Mouse (Mus musculus) forebrain, embryonic 11.5 days (tissue): Measurements from ENCODE around the gene Onecut3. TPM values are rescaled to one million over a fixed set of nuclear protein-coding genes. Genes with fewer than 3 reads are reported as not detected.

Experiments used
- ATAC-seq: fragments of 200-750 bp; cut with Nextera tagmentation; replicated peaks from 2 replicates; pipeline ENCODE4 v1.8.0; 2017; ENCODE audit warnings: moderate TSS enrichment; ENCODE audit not compliant: low FRiP score
- DNase-seq: peaks from one replicate; pipeline ENCODE4 v3.0.0-alpha.2; 2017; ENCODE audit warnings: low spot score
- H3K27ac ChIP-seq: fragments of 300-500 bp; sonication (generic); 2 replicates; pipeline ENCODE4 v1.5.1; 2014; ENCODE audit warnings: low read depth, low read length
- H3K27me3 ChIP-seq: fragments of 300-500 bp; sonication (generic); 2 replicates; pipeline ENCODE4 v1.6.1; 2014; ENCODE audit warnings: mild to moderate bottlenecking, low read length, mixed read lengths; ENCODE audit not compliant: control insufficient read depth, insufficient read depth
- H3K36me3 ChIP-seq: fragments of 300-500 bp; sonication (generic); 2 replicates; pipeline ENCODE4 v1.6.1; 2014; ENCODE audit warnings: mild to moderate bottlenecking, low read length, moderate library complexity, mixed read lengths; ENCODE audit not compliant: control insufficient read depth, insufficient read depth
- H3K4me1 ChIP-seq: fragments of 300-500 bp; sonication (generic); replicated peaks from 2 replicates; pipeline ENCODE4 v1.6.1; 2014; ENCODE audit warnings: low read length, mixed read lengths; ENCODE audit not compliant: control insufficient read depth, insufficient read depth
- H3K4me2 ChIP-seq: fragments of 300-500 bp; sonication (generic); 2 replicates; pipeline ENCODE4 v1.6.1; 2014; ENCODE audit warnings: low read depth, mild to moderate bottlenecking, low read length, moderate library complexity, mixed read lengths; ENCODE audit not compliant: severe bottlenecking
- H3K4me3 ChIP-seq: fragments of 300-500 bp; sonication (generic); 2 replicates; pipeline ENCODE4 v1.5.1; 2014; ENCODE audit warnings: low read depth, low read length
- H3K9ac ChIP-seq: fragments of 300-500 bp; sonication (generic); 2 replicates; pipeline ENCODE4 v1.6.1; 2014; ENCODE audit warnings: low read length
- H3K9me3 ChIP-seq: fragments of 300-500 bp; sonication (generic); 2 replicates; pipeline ENCODE4 v1.6.1; 2016; ENCODE audit warnings: low read length, mixed read lengths; ENCODE audit not compliant: control insufficient read depth
- WGBS: fragments of 180-500 bp; shearing (Covaris S2); extraction: QIAGEN DNeasy Blood & Tissue Kit; methylation state at CpG from one replicate; pipeline ENCODE4 v1.1.7; 2014; 5-methylcytosine and 5-hydroxymethylcytosine counted together
- polyA plus RNA-seq: library from polyadenylated mRNA; unstranded; fragments of >200 nt; fragmentation: Nextera tagmentation; extraction: Ambion mirVana; gene quantifications from 2 replicates; pipeline ENCODE4 v1.2.1, GENCODE M21; 2014

Onecut3 gene
- polyA plus RNA-seq, 1 experiment from 2014 or later, result 0.53 TPM

GRCm38 (mm10) chr10:80561116-80561944 is 66.7 kb downstream of the Onecut3 start, which contains the start of gene Rexo1:
TSS of gene Rexo1 (minus strand) at chr10:80561560.
- DNase-seq (peak; percentile 95), ATAC-seq (peak; percentile 80)
- H3K4me3 ChIP-seq, result peak within 1 kb of the TSS; percentile 98
- H3K4me1 ChIP-seq, result peaks cover 6% of the 10 kb centered on the region; the same call in 1 of the 2 replicates
- peak within 1 kb of the TSS; percentile 81 for H3K4me2 ChIP-seq
- H3K36me3 ChIP-seq, result no peaks in the 10 kb centered on the region
- peak within 1 kb of the TSS; percentile 91 for H3K9ac ChIP-seq
- under 1% methylated on average over 72 of the region's 72 CpGs for WGBS
- H3K27ac ChIP-seq, result peak within 1 kb of the TSS; percentile 89
- no peaks in the 10 kb centered on the region for H3K9me3 ChIP-seq
- no peaks in the 10 kb centered on the region for H3K27me3 ChIP-seq

- no peaks in the 10 kb centered on the region for H3K9me3 ChIP-seq
- 22% methylated on average over 17 of the region's 17 CpGs for WGBS
- H3K4me1 ChIP-seq, result peaks cover 19% of the 10 kb centered on the region
- H3K9ac ChIP-seq, result peak overlapping the region; percentile 7; the same call in 1 of the 2 replicates
- peak overlapping the region; percentile 27; the same call in 1 of the 2 replicates for H3K4me2 ChIP-seq
- peak overlapping the region; percentile 78 for H3K27ac ChIP-seq
- no peaks in the 10 kb centered on the region for H3K27me3 ChIP-seq
- peak; percentile 93 for DNase-seq
- no peak overlapping the region for H3K4me3 ChIP-seq
- ATAC-seq, result peak; percentile 43
- no peaks in the 10 kb centered on the region for H3K36me3 ChIP-seq
These were observed 71.9 kb downstream of the Onecut3 start for GRCm38 (mm10) chr10:80566375-80567092.

Other genes starting within 250 kb of the Onecut3 start
- 219 and 265 TPM in 2 replicates for gene Ndufs7, start 245.7 kb upstream of the Onecut3 start, polyA plus RNA-seq
- gene Gamt, start 233.8 kb upstream of the Onecut3 start, polyA plus RNA-seq, result 20.4 and 24.1 TPM in 2 replicates
- gene Dazap1, start 233.3 kb upstream of the Onecut3 start, polyA plus RNA-seq, result 53.2 and 55.4 TPM in 2 replicates
- 858 and 895 TPM in 2 replicates for gene Rps15, start 202.4 kb upstream of the Onecut3 start, polyA plus RNA-seq
- gene Apc2, start 198.9 kb upstream of the Onecut3 start, polyA plus RNA-seq, result 75.5 and 77.7 TPM in 2 replicates
- gene 2310011J03Rik, start 174.3 kb upstream of the Onecut3 start, polyA plus RNA-seq, result 39.7 and 45.2 TPM in 2 replicates
- gene Pcsk4, start 165.3 kb upstream of the Onecut3 start, polyA plus RNA-seq, result 3.8 and 4.5 TPM in 2 replicates
- gene Reep6, start 164.9 kb upstream of the Onecut3 start, polyA plus RNA-seq, result 7.0 and 8.0 TPM in 2 replicates
- gene Adamtsl5, start 146.4 kb upstream of the Onecut3 start, polyA plus RNA-seq, result 0.51 and 0.76 TPM in 2 replicates
- 0.36 and 0.87 TPM in 2 replicates for gene Plk5, start 138.4 kb upstream of the Onecut3 start, polyA plus RNA-seq
- gene Mex3d, start 107.2 kb upstream of the Onecut3 start, polyA plus RNA-seq, result 13.3 and 15.9 TPM in 2 replicates
- 276 and 322 TPM in 2 replicates for gene Mbd3, start 95.3 kb upstream of the Onecut3 start, polyA plus RNA-seq
- gene Uqcr11, start 88.0 kb upstream of the Onecut3 start, polyA plus RNA-seq, result 430 and 504 TPM in 2 replicates
- 237 and 256 TPM in 2 replicates for gene Tcf3, start 61.2 kb upstream of the Onecut3 start, polyA plus RNA-seq
- 0.35 and 0.59 TPM in 2 replicates for gene Atp8b3, start 44.3 kb downstream of the Onecut3 start, polyA plus RNA-seq
- gene Rexo1, start 66.7 kb downstream of the Onecut3 start, polyA plus RNA-seq, result 34.9 and 37.1 TPM in 2 replicates
- 5.9 and 7.7 TPM in 2 replicates for gene Klf16, start 82.5 kb downstream of the Onecut3 start, polyA plus RNA-seq
- 94.6 and 121 TPM in 2 replicates for gene Abhd17a, start 95.5 kb downstream of the Onecut3 start, polyA plus RNA-seq
- 67.7 and 78.5 TPM in 2 replicates for gene Scamp4, start 108.0 kb downstream of the Onecut3 start, polyA plus RNA-seq
- gene Adat3, start 108.0 kb downstream of the Onecut3 start, polyA plus RNA-seq, result 7.6 and 9.5 TPM in 2 replicates
- gene Gm49322, start 111.2 kb downstream of the Onecut3 start, polyA plus RNA-seq, result 3.6 and 4.7 TPM in 2 replicates
- 134 TPM in 2 replicates for gene Csnk1g2, start 128.0 kb downstream of the Onecut3 start, polyA plus RNA-seq
- gene Btbd2, start 162.2 kb downstream of the Onecut3 start, polyA plus RNA-seq, result 78.3 and 97.3 TPM in 2 replicates
- 85.1 and 87.0 TPM in 2 replicates for gene Mknk2, start 183.3 kb downstream of the Onecut3 start, polyA plus RNA-seq
- gene Mob3a, start 207.1 kb downstream of the Onecut3 start, polyA plus RNA-seq, result 57.9 and 61.1 TPM in 2 replicates
- gene Izumo4, start 207.3 kb downstream of the Onecut3 start, polyA plus RNA-seq, result 4.8 and 7.2 TPM in 2 replicates
- 84.2 and 86.3 TPM in 2 replicates for gene Ap3d1, start 247.4 kb downstream of the Onecut3 start, polyA plus RNA-seq